8 mouse cellular contexts compared by ENCODE assay signal in the genomic region with DNA sequence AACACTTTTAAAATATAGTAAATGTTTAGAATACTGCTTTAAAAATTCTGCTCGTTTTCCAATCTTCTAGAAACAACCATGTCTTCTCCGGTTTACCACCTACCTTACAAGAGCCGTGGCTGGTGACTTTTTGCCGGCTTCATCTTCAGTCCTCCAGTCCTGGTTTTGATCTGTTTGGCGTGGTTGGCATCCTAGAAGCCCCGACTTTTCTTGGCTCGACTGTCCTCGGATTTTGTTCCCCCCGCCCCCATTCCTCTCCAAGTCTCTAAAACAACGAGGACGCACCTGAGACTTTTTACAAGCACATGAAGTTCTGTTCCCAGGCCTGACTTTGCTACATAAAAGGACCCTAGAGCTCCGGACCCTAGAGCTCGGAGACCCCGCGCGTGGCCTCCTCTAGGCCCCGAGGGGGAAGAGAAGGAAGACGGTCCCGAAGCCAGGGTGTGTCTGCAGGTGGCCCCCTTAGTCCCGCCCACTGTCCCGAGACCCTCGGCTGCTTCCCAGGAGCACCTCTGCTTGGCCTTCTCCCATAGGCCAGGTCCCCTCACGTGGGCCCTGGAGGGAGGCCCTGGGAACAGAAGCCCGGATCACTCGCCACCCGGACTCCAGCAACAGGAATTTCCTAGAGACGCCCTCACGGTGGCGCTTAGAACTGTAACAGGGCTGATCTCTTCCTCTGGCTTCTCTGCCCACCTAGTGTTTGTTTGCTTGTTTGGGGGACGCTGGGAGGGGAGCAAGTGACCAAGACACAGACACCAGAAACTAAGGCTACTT.
DNase-seq lines count a peak whose midpoint lies in the region; ATAC-seq and TF ChIP-seq lines count a peak whose summit lies in the region.

No protein-coding gene starts in this region.

- peak overlapping the region; percentile 61 for H3K4me2 ChIP-seq in hindbrain, embryonic 16.5 days (ENCODE audit: low read length)

- no peaks in the 10 kb centered on the region for H3K4me1 ChIP-seq in hindbrain, embryonic 16.5 days (ENCODE audit: control insufficient read depth, insufficient read depth, low read depth, low read length)

- no peaks in the 10 kb centered on the region for H3K27me3 ChIP-seq in hindbrain, embryonic 16.5 days (replicated peaks; ENCODE audit: control insufficient read depth, insufficient read depth, low read length)

- no peaks in the 10 kb centered on the region for H3K9me3 ChIP-seq in hindbrain, embryonic 16.5 days (ENCODE audit: control insufficient read depth, low read length)

- peak overlapping the region; percentile 53 for H3K9ac ChIP-seq in hindbrain, embryonic 16.5 days (ENCODE audit: low read depth, low read length)

- H3K4me3 ChIP-seq in hindbrain, embryonic 16.5 days (ENCODE audit: low read length): peak overlapping the region; percentile 56
- H3K4me3 ChIP-seq in left cerebral cortex, adult 2 months: peak overlapping the region; percentile 63

- intact Hi-C loops in left cerebral cortex, adult 2 months (cut with DNase I): no loop called here

- H3K36me3 ChIP-seq in hindbrain, embryonic 16.5 days (ENCODE audit: control insufficient read depth, insufficient read depth, low read length): no peaks in the 10 kb centered on the region

- peak; percentile 87 to 93 for DNase-seq in adrenal gland, adult (ENCODE audit: inconsistent age in 2 of 2, low spot score in 1 of 2)
- DNase-seq in gastrocnemius, adult 8-10 months (ENCODE audit: low spot score in 2 of 2): peak; percentile 60 to 75
- peak; percentile 73 to 83 for DNase-seq in left cerebral cortex, adult 2 months (ENCODE audit: extremely low spot score in 1 of 2, low spot score in 2 of 2)
- peak; percentile 81 to 90 for DNase-seq in lung, postnatal 4 days
- DNase-seq in right cerebral cortex, adult 2 months (ENCODE audit: low spot score in 2 of 2): peak; percentile 78 to 81
- peak; percentile 66 to 81 for DNase-seq in urinary bladder, postnatal 36 days (ENCODE audit: low spot score in 2 of 2)

- ATAC-seq in common myeloid progenitor, adult 5-6 weeks (replicated peaks; ENCODE audit: low read depth, poor library complexity, severe bottlenecking): peak; percentile 99
- peak; percentile 99 for ATAC-seq in hindbrain, embryonic 16.5 days

- WGBS in hindbrain, embryonic 16.5 days: 17% methylated on average over 25 of the region's 30 CpGs

- TF ChIP-seq CTCF in left cerebral cortex, adult 2 months (IDR thresholded peaks at IDR 0.05): peak; percentile 51

- H3K27ac ChIP-seq in hindbrain, embryonic 16.5 days (ENCODE audit: low read depth, low read length): no peak overlapping the region
- peak overlapping the region; percentile 69; the same call in 1 of the 2 replicates for H3K27ac ChIP-seq in left cerebral cortex, adult 2 months
